Mouse (Mus musculus): ENCODE data around the gene Wdr62.
A peak's percentile ranks its signal among the peaks of the same experiment; 100 is the strongest.

The Wdr62 gene

DNA sequence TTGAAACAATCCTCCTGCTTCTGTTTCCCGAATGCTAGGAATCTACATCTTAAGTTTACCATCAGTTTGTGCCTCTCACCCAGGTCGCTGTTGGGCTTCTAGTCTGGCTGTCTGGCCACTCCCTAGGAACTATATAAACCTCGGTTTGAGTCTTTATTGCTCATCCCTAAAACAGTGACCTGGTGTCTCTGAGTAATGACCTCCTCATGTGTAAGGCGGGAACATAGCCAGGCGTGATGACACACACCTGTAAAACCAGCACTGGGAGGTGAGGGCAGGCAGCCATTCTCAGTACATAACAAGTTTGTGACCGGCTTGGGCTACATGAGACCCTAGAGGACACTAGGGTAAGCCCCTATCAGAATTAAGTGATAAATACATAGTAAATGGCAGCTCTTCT, 84.8 kb downstream of the Wdr62 start:
- Histone ChIP-seq H3K36me3 (ENCODE audit: control insufficient read depth, insufficient read depth, low read length, poor library complexity, severe bottlenecking) (no peaks in the 10 kb centered on the region), H3K27me3 (ENCODE audit: control insufficient read depth, insufficient read depth, low read length, poor library complexity, severe bottlenecking) (no peaks in the 10 kb centered on the region)
- DNase-seq (ENCODE audit: low read depth, low spot score), result no peak

DNA sequence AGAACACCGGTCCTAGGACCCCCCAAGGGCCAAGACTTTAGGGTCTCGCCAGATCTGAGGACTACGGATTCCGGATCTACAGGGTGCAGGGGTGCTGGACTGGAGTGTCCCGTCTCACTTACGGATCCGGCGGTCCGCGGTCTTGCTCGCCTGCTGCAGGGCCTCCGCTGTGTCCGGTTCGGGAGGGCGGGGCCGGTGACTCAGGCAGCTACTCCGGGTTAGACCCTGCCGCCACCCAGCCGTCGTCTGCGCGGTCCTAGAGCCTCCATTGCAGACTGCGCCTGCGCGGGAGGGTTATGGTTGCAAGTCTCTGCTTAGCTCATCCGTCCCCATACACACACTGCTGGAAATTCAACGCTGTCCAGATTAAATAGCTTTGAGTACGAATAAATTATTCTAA, 85.3 kb downstream of the Wdr62 start:
- no peaks in the 10 kb centered on the region for H3K36me3 ChIP-seq (ENCODE audit: control insufficient read depth, insufficient read depth, low read length, poor library complexity, severe bottlenecking)

DNA sequence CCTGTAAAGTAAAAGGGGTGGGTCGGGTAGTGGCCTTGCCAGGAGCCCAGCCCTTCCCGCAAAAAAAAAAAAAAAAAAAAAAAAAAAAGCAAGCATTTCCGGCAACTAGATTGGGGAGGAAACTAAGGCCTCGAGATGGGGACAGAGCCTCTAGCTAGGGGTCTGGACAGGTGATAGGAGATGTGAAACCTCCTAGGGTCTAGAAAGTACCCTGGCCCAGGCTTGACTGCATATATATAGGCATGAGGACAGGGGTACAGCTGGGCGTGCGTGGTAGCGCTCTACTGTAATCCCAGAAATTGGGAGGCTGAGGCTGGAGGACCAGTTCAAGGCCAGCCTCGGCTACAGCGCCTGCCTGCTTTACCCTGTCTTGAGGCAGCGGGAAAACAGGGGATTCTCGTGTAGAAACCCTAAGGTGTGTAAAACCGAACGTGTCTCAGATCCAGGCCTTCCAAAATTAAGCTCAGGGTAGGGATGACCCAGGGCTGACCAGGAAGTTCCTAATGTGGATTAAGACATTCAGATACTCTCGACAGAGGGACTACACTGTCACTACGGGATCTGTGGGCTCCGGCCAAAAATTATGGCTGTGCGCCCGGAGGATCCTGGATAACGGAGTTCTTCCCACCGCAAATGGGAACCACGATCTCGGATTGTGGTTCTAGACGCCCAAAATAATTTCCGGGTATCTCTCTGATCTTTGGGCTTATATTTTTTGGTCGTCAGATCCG, 86.0 kb downstream of the Wdr62 start:
- DNase-seq (ENCODE audit: low read depth, low spot score), result peak; percentile 48
- H3K27me3 ChIP-seq (ENCODE audit: control insufficient read depth, insufficient read depth, low read length, poor library complexity, severe bottlenecking), result no peaks in the 10 kb centered on the region
- H3K36me3 ChIP-seq (ENCODE audit: control insufficient read depth, insufficient read depth, low read length, poor library complexity, severe bottlenecking), result no peaks in the 10 kb centered on the region

More for the DNA sequence above, 85.3 kb downstream of the Wdr62 start:
- H3K27me3 ChIP-seq (ENCODE audit: control insufficient read depth, insufficient read depth, low read length, poor library complexity, severe bottlenecking), result no peaks in the 10 kb centered on the region
- peak; percentile 96 for DNase-seq (ENCODE audit: low read depth, low spot score)

DNA sequence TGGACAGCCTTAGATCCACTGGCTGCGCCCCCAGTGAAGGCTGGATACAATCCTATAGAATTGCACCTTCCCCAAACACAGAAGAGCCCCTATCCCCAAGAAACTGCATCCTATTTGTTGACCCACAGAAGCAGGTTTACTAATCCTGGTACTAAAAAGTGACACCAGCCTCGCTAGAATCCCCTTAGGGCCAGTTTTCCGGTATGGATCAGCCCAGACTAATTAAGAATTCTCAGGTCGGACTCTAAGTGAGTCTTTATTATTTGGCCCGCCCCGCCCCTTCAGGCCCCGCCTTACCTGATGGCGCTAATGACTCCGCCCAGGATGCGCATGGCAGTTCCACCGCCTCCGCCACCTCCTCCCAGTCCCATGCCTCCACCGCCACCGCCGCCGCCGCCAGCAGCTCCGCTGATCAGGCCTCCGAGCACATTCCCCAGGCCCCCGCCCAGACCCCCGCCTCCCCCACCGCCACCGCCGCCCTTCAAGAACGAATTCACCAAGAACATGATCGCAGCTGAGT, 86.6 kb downstream of the Wdr62 start:
- peak; percentile 79 for DNase-seq (ENCODE audit: low read depth, low spot score)
- no peaks in the 10 kb centered on the region; the same call in 1 of the 2 replicates for H3K36me3 ChIP-seq (ENCODE audit: control insufficient read depth, insufficient read depth, low read length, poor library complexity, severe bottlenecking)
- no peaks in the 10 kb centered on the region for H3K27me3 ChIP-seq (ENCODE audit: control insufficient read depth, insufficient read depth, low read length, poor library complexity, severe bottlenecking)

DNA sequence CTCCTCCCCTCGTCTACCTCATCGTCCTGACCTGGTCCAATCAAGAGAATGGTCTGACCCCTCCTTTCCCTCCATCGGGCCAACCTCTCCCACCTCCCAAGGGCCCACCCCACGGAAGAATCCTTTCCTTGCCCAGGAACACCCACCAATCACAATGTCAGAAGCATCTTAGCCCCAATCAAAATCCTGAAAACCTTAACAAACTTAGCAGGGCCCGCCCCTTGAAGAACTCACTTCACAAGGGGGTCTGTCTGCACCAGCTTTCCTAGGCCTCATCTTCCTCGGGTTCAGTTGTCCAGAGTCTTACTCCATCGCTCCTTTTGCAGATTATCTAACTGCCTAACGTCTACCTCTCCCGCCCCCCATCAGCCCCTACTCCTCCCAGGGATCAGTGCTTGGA, 87.2 kb downstream of the Wdr62 start:
- H3K36me3 ChIP-seq (ENCODE audit: control insufficient read depth, insufficient read depth, low read length, poor library complexity, severe bottlenecking), result no peaks in the 10 kb centered on the region; the same call in 1 of the 2 replicates
- no peak for DNase-seq (ENCODE audit: low read depth, low spot score)

DNA sequence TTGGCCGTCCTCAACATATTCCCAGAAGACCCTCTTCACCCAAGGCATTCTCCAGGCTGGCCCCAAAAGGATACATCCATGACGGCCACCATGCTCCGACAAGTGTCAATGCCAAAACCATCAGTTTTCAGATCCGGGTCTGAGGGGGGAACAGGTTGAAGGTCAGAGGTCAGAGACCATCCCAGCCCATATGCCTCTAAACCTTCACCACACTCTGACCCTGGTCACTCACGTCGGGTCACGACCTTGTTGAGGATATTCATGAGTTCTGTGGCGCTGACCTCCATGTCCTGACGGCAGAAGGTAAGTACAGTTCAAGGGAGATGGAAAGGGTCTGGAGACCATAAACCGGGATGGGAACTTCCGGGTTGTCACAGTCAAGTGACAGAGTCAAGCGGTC, 88.1 kb downstream of the Wdr62 start:
- Histone ChIP-seq H3K36me3 (ENCODE audit: control insufficient read depth, insufficient read depth, low read length, poor library complexity, severe bottlenecking) (no peaks in the 10 kb centered on the region; the same call in 1 of the 2 replicates), H3K27me3 (ENCODE audit: control insufficient read depth, insufficient read depth, low read length, poor library complexity, severe bottlenecking) (no peaks in the 10 kb centered on the region)
- no peak for DNase-seq (ENCODE audit: low read depth, low spot score)

More for the DNA sequence above, 87.2 kb downstream of the Wdr62 start:
- H3K27me3 ChIP-seq (ENCODE audit: control insufficient read depth, insufficient read depth, low read length, poor library complexity, severe bottlenecking), result no peaks in the 10 kb centered on the region
